Mouse (Mus musculus): Measurements from ENCODE around the gene Thnsl2. TPM values are rescaled to one million over a fixed set of nuclear protein-coding genes. Genes with fewer than 3 reads are reported as not detected.

Thnsl2 gene
- total RNA-seq (2021): 1 to 10 TPM; 2.7 to 3.0 TPM

DNA sequence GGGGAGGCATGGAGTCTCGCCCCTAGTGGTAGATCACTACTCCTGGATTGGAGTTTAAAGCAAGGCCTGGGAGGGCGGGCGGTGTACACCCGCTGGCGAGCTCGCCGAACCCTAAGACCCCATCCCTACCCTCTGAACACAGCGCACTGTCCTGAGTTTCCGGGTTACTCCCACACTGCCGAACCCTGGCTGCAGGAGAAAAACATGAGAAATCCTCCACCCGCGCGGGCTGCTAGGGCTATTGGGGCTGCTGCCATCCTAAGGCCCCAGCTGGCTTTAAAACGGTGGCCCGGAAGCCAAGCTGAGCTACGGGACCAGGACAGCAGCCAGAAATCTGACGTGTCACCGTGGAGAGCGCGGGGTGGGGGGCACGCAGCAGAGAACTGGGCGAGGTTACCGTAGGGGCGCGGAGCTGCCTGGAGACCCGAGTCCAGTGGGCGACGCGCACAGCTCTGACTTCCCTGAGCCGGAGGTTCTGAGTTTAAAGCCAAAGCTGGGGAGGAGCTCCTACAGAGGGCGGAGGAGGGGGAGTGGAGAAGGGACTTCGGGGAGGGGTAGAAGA lies at the start of gene Thnsl2:
Gene Thnsl2, minus strand, starts transcription at position 546 of the 562 bp plus-strand sequence.
- intact Hi-C loops (cut with DNase I): loop anchor here (10.0 kb wide), 1 partner anchor 681 kb away; the partner anchor contains the start of gene Mrpl35
- DNase-seq (ENCODE audit: low spot score in 2 of 2): peak; percentile 54 to 59

DNA sequence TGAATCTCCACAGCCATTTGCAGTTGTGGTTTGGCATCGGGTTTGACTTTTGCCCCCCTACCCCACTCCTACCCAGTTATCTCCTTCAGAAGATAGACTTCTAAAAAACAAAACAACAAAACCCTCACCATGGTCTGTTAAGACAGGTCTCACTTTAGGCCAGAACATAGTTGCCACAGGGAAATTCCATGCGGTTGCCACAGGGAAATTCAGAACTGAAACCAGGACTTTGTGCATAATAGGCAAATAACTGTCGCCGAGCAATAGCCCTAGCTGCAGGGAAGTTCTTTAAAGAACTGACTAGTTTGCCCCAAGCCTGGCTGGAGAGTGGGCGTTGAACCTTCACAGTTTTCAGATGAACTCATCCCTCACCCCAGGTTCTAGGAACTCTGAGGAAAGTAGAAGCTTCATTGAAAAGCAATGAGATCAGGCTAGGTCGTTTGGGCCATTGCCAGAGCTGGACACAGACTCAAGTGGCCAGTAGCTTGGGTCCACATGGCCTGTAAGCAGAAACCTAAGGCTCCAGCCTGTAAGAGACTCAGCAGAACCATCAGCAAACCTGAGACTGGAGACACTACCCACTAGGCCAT lies 49.0 kb upstream of the Thnsl2 start:
- DNase-seq (ENCODE audit: low spot score in 2 of 2): no peak
- intact Hi-C loops (cut with DNase I): no loop called here

DNA sequence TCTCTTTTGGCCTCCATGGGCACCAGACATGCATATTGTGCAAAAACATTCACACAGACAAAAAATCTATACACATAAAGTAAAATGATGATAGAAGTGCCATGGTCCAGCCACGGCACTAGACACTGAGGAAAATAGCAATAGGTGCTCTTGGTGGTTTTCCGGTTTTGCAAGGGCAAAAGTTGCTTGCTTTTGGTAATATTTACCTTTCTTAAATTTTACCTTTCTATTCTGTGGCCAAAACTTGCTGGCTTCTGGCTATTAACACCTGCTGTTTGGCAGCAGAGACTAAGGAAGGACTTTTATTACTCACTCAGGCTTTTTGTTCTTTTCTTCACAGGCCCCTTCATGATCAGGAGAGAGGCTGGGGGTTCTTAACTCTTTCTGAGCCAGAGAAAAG lies 46.3 kb upstream of the Thnsl2 start:
- no peak for DNase-seq (ENCODE audit: low spot score in 2 of 2)
- intact Hi-C loops (cut with DNase I): no loop called here

DNA sequence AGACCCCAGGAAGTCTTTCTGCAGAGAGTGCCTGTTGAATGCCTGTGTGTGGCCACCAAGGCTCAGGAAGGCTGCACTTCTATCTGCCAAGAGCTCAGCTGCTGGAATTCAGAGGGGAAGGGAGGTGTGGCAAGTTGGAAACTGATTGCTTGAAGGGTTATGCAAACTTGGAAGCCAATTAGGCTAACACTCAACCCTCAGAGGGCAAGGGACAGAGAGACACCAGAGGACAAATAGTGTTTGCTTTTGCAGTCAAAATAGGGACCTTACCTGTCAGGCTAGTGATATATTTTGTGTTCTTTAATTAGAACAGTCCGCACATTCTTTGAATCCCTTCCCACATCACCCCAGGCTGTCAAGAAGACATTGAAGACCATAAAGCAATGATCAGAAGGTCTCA lies 45.3 kb upstream of the Thnsl2 start:
- intact Hi-C loops (cut with DNase I): no loop called here
- no peak for DNase-seq (ENCODE audit: low spot score in 2 of 2)

DNA sequence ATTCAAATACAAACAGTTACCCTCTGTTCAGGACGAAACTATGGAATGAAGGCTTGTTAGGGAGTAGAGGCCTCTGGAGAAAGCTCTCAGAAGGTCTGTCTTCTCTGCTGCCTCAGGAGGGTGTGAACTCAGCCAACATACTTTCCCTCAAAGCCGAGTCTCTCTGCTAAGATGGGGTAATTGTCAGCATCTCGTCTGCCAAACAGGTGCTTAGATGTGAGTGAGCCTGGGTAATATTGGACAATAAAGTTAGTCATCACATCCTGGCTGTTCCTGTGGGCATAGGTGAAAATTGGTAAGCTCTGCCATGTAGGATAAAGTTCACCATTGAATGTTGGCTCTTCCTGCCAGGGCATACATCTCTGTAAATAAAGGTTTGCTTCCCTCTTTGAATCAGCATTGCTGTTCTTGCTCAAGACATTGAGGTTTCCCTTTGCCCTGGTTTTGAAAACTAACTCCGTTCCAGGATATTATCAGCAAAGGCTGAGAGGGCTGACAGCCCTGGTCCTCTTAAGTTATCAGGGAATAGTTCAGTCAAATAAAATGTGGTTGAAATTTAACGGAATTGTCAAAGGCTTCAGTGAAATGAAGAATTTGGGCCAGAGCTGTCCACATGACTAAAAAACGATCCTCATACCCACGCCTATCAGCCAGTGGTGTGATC lies 40.8 kb upstream of the Thnsl2 start:
- DNase-seq (ENCODE audit: low spot score in 2 of 2): no peak

DNA sequence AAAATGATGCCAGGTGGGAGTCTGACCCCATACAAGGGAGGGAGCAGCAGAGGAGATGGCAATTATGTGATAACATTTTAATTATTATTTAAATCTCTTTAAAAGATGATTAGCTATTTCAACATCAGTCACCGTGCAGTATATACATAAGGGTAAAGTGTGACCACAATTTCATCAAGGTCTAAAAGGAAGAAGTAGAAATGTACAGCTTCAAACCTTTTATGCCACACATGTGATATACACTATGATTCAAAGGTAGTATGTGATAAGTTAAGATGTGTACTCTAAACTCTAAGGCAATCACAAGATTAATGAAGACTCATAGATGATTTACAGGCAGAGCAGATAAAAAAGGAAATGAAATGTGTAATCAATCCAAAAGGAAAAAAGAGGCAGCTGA lies 36.4 kb upstream of the Thnsl2 start:
- no peak for DNase-seq (ENCODE audit: low spot score in 2 of 2)
- intact Hi-C loops (cut with DNase I): no loop called here

More for the DNA sequence above, 40.8 kb upstream of the Thnsl2 start:
- intact Hi-C loops (cut with DNase I): no loop called here

DNA sequence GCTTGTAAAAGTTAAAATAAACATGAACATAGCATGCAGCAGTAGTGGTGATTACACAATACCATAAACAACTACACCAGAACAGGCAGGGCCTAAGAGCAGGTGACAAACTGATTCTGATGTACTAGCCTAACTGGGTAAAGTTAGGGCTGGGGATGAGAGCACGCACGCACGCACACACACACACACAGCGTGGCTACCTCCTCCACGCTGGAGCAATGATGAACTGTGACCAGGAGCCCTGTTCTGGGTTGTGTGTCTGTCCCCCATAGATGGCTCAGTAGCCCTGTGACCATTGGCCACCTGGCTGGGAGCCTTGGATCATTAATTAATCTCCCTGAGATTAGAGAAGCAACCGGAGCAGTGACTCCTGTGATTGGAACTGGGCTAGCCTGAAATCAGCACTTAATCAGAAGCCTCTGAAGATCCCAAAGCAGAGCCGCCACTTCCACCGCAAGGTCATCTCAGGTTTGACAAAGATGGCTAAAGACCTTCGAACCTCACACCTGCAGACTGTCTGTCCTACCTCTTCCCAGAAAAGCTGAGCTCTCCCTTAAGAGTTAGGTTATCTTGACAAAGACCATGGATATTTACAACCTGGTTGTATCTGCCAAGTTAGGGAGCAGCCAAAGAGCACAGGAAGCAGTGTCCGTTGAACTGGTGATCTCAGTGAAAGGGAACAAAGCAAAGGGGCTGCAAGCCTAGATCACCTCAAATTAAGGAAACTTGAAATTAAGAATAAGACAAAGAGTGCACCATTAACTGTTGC lies 28.8 kb upstream of the Thnsl2 start:
- DNase-seq (ENCODE audit: low spot score in 2 of 2): no peak
- intact Hi-C loops (cut with DNase I): no loop called here

DNA sequence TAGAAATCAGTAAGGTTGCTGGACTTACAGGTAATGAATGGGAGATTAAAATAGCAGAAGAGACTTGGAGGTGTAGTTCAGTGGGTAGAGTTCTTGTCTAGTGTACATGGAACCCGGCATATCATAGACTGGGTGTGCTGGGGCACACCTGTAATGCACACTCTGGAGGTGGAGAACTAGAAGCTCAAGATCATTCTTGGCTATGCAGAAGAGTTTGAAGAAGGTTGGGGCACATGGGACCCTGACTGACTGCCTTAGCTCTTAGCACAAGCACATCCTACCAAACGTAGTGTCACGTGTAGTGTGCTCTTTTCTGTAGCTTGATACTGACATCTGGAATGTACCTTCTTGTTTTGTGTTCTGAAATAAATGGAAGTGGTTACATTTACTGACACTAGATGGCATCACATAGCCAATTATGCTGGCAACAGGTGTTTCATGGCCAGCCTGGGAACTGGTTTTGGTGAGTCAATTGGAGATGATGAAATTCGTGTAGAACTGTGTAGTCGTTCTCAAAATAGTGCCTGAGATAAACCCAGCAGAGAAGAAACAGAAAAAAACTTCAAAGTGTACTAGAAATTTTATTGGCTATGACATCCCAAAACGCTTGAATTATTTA lies 22.4 kb upstream of the Thnsl2 start:
- DNase-seq (ENCODE audit: low spot score in 2 of 2): peak; percentile 32 to 59
- intact Hi-C loops (cut with DNase I): loop anchor here (5.0 to 10.0 kb wide), 3 partner anchors 98 to 638 kb away; no protein-coding TSS in a partner anchor

DNA sequence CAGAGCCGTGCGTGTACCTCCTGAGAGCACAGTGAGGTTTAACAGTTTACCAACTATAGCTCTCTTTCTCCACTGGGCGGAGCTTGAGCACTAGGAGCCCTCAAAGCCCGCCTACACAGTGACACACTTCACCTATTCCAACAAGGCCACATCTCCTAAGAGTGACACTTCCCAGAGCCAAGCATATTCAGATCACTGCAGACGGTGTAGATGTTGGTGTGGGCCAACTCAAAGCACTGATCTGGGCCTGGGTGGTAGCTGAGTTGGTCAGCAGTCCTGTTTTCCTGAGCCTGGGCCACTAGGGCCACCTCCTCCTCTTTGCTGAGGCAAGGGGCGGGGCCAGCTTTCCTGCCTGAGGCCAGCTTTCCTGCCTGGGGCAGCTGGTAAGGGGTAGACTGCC lies 20.2 kb upstream of the Thnsl2 start:
- intact Hi-C loops (cut with DNase I): loop anchor here (10.0 kb wide), 2 partner anchors 100 to 640 kb away; no protein-coding TSS in a partner anchor

DNA sequence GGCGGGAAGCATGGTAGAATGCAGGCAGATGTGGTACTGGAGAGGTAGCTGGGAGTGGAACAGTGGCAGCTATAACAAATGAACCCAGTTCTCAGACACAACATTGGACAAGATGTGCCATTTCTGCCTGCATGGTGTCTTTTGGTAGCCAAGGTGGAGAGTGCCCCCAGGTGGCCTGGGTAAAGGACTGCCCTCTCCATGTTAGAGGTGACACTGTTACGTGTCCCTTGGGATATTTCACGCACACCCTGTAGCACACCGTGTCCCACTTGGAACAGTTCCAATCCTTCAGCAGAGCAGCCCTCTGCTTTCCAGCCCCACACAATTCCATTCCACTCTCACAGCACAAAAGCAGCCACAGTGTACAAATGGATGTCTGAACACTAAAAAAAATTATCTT lies 18.0 kb upstream of the Thnsl2 start:
- DNase-seq (ENCODE audit: low spot score in 2 of 2): no peak
- intact Hi-C loops (cut with DNase I): loop anchor here (10.0 kb wide), 2 partner anchors 103 to 643 kb away; no protein-coding TSS in a partner anchor

More for the DNA sequence above, 20.2 kb upstream of the Thnsl2 start:
- no peak for DNase-seq (ENCODE audit: low spot score in 2 of 2)

DNA sequence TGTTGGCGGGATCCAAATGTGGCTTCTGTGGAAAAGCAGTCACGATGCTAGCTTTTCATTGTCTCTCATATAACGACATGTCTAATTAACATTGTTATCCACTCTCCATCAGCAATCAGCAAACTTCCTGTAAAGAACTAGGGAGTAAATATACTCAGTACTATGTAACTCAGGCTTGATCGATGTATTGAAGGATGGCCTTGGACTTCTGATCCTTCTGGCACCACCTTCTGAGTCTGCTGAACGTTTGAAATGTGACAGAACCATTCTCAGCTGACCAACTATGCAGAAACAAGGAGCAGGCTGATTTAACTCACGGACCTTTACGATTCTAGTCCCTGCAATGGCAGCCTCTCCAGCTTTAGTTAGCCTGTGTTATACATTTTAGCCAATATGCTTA lies 17.1 kb upstream of the Thnsl2 start:
- intact Hi-C loops (cut with DNase I): loop anchor here (10.0 kb wide), 2 partner anchors 104 to 644 kb away; no protein-coding TSS in a partner anchor
- no peak for DNase-seq (ENCODE audit: low spot score in 2 of 2)

DNA sequence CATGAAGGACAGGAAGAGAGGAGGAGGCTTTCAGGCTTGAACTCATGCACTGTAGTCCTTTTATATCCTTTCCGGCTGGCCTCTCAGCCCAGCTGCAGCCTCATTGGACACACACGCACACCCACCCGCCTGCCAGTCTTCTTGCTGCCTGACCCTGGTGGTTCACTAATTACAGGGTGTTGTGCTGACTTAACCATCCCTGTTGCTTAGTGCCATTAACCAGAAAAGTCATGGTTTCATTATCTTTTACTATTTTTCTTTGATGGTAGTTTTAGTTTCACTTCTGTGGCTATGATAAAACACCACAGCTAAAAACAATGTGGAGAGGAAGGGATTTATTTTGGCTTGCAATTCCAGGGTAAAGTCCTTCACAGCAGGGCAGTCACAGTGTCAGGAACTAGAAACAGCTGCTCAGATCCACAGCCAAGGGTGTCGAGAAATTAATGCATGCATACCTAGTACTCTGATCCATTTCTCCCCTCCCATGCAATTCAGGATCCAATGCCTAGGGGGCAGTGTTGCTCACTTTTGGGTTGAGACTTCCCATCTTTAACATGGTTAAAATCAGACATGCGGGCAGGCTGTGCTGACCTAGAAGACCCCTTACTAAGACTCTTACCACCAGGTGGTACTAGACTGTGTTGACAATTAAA lies 12.6 kb upstream of the Thnsl2 start:
- DNase-seq (ENCODE audit: low spot score in 2 of 2): no peak
- intact Hi-C loops (cut with DNase I): no loop called here

DNA sequence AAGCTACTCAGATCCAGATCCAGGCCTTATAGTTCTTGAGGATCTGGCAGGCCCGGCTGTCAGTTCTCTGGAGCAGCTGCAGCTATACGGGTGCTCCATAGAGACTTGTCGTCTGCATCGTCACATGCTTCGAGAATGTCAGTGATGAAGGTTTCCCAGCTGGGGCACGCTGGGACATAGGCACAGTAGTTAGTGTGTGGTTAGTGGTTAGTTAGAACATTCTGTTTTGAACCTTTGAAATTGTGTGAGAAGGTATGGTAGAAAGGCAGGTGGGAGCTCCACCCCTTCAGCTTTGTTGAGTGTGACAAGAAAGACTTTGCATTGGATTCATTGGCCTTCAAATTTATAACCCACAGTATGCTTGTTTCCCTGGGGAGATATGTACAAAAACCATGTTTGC lies 10.6 kb upstream of the Thnsl2 start:
- DNase-seq (ENCODE audit: low spot score in 2 of 2): no peak
- intact Hi-C loops (cut with DNase I): no loop called here

DNA sequence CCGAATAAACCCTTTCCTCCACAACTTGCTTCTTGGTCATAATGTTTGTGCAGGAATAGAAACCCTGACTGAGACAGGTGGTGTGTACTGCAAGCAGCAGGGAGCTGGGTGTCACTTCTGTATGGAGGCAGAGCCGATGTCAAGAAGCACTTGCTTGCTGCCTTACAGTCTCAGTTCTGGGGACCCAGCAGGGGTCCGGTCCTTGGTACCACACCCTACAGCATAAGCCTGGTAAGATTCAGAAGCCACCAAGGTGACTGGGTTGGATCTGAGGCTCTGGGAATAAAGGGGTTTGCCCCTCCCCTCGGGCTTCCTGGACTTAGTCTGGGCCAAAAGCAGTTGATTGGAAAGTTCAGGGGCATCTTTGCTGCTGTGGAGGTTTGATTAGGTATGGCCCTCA lies 9.2 kb upstream of the Thnsl2 start:
- no peak for DNase-seq (ENCODE audit: low spot score in 2 of 2)
- intact Hi-C loops (cut with DNase I): no loop called here

DNA sequence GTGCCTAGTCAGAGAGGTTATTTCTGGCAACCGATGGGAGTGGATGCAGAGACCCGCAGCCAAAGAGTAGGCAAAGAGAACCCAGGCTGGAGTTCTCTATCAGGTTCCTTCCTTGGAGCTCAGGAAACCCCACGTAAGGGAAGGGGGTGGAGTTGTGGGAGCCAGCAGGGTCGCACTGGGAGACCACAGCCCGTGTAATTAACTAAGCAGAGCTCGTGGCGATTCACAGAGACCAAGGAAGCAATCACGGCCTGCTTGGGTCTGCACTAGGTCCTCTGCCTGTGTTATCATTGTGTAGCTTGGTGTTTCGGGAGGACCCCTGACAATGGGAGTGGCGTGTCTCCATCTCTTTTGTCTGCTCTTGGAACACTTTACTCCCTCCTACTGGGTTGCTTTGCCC lies 6.9 kb upstream of the Thnsl2 start:
- intact Hi-C loops (cut with DNase I): no loop called here
- DNase-seq (ENCODE audit: low spot score in 2 of 2): no peak

DNA sequence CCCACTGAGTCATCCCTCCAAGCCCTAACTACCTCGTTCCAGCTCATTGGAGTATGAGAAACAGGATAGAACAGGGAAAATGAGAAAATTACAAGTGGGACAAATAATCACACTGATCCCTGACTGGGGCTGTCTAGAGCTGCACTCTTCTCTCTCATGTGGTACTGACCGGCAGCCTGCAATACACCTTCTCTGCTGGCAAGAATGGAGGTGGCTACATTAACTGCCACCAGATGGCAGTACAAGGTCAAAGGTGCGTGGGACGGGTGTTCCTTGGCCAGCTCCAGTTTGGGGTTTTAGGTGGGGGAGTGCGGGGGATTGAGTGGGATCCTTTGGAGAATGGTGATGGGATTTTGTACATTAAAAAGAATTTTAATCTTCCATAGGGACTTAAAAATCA lies 5.3 kb upstream of the Thnsl2 start:
- peak; percentile 18 to 26 for DNase-seq (ENCODE audit: low spot score in 2 of 2)
- intact Hi-C loops (cut with DNase I): loop anchor here (10.0 kb wide), 1 partner anchor 675 kb away; the partner anchor contains the start of gene Mrpl35

DNA sequence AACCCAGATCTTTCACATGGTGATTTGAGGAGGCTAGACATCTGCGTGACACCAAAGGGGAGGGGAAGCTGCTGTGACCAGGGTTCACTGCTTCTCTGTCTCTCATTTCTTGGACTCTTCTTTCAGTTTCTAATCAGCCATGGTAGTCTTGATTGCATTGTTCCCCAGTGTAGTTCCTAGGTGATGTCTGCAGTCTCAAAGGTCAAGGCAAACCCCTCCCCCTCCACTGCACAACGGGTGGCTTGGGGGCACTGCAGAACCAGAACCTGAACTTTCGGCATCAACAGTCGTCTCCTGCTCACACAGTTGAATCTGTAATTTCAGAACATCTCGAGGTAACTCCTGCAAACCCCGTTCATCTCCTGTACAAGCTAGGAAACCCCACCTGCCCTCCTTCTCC lies 4.1 kb upstream of the Thnsl2 start:
- intact Hi-C loops (cut with DNase I): loop anchor here (10.0 kb wide), 1 partner anchor 676 kb away; the partner anchor contains the start of gene Mrpl35
- no peak for DNase-seq (ENCODE audit: low spot score in 2 of 2)

DNA sequence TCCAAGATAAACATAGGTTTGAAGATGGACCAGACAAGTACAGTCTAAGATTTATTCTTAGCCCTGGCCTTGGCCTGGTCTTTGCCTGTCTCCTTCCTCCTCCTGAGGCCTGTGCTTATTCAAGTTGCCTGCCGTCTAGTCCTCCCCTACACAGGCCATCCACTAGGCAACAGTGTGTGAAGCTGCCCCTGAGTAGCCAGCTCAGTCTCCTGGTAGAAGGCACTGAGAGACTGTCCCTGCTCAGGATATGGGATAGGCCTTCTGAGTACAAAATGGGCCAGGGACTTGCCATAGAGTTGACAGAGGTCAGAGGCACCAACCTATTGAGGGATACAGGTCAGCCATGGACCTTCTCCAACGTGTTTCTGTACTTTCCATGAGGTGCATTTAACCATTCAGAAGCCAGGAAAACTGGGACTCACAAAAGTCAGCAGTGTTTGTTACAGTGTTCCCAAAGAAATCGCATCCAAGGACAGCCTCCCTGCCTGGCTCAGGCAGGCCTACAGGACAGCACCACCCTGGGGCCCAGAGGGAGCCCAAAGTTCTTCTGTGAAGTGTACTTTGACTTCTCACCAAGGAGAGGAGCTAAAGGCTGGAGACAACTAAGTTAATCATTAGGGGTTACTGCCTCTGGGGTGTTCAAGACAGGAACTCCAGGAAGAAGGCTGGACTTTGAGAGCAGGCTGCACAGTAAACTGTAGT lies 1.2 kb upstream of the Thnsl2 start:
- DNase-seq (ENCODE audit: low spot score in 2 of 2): no peak
- intact Hi-C loops (cut with DNase I): loop anchor here (10.0 kb wide), 1 partner anchor 679 kb away; the partner anchor contains the start of gene Mrpl35

Data from left cerebral cortex, postnatal 25 days (tissue).